Mouse (Mus musculus) gastrocnemius, postnatal 10 days (tissue): ENCODE measurements at regions not wholly inside any gene's neighbourhood (a gene's known extent, or its start where the extent isn't known, plus 50 kb on each side); places are given as distances from the start of the nearest gene placed in this dataset.
A peak's percentile ranks its signal among the peaks of the same experiment; 100 is the strongest.

Experiments used
- DNase-seq: peaks from one replicate; pipeline ENCODE4 v3.0.0; 2021; ENCODE audit warnings: mixed read lengths

- no peak for DNase-seq
Measured at GRCm38 (mm10) chr11:112449632-112450031, 332.4 kb upstream of the Sox9 start.

DNA sequence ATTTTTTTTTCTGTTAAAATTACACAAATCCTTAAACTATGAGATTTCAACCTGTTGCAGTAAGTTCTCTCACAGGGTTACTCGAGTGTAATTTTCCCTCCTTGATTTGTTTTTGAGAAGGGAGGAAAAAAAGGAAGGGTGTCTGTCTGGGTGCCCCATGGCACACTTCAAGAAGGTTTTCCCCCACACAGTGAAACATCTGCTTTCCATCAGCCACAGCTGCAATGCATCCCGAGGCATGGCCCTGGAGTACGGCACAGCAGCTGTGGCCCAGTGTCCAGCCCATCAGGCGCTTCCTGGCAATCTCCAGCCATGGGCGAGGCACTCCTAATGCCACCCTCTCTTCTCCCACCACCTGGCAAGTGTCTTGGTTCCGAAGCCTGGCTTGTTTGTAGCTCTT is 331.8 kb upstream of the Sox9 start:
- no peak for DNase-seq

- DNase-seq: no peak
Measured at GRCm38 (mm10) chr11:112458075-112458474, 323.9 kb upstream of the Sox9 start.

- no peak for DNase-seq
Measured at GRCm38 (mm10) chr11:112463121-112463520, 318.9 kb upstream of the Sox9 start.

- no peak for DNase-seq
Measured at GRCm38 (mm10) chr11:112464386-112464785, 317.6 kb upstream of the Sox9 start.

DNA sequence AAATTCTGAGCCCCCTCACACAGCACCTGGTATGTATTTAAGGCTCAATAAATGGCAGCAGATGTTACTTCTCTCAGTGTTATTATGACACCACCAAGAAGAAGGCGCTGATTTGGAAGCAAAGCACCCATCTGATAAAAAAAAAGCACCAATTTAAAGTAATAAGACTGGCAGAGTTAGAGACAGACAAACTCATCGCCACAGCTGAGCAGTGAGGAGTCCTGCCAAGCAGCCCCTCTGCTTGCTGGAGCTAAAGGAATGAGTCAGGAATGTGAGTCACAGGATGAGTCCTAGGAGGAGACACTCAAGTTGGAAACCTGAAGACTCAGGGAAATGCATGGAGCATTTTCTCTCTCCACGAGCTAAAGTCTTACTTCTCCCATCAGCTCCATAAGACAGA is 311.7 kb upstream of the Sox9 start:
- no peak for DNase-seq

- DNase-seq: no peak
Measured at GRCm38 (mm10) chr11:112473237-112473636, 308.8 kb upstream of the Sox9 start.

DNA sequence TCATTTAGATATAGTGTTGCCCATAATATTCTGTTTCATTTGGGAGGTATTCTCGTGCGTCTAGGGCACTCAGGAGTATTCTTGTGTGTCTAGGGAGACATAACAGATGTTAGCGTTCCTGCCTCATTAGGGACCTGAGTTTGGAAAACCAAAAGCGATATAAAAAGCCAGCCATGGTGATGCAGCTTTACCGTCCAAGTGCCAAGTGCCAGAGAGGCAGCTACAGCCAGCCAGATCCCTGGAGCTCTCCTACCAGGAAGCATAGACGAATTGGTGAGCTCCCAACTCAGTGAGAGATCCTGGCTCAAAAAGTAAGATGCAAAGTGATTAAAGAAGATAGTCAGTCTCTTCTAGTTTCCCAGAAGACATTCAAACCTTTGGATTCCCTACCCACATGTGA is 308.3 kb upstream of the Sox9 start:
- DNase-seq: no peak

- no peak for DNase-seq
Measured at GRCm38 (mm10) chr11:112480360-112480759, 301.7 kb upstream of the Sox9 start.

DNA sequence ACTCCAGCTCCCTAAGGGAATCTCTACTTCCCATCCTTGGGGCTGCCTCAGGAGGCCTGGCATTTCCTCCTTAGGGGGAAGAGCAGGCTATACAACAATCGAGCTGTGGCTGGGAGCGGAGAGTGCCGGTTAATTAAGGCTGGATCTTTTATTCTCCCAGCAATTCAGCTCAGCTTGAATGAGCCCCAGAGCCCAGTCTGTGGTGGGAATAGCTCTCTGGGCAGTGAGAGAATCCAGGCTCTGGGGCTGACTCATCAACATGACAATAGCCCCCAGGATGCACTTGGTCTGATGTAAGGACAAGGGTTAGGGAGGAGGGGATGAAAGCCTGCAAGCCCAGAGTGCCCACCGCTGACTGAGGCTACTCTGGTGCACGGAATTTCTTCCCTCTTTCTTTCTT is 280.2 kb upstream of the Sox9 start:
- no peak for DNase-seq

DNA sequence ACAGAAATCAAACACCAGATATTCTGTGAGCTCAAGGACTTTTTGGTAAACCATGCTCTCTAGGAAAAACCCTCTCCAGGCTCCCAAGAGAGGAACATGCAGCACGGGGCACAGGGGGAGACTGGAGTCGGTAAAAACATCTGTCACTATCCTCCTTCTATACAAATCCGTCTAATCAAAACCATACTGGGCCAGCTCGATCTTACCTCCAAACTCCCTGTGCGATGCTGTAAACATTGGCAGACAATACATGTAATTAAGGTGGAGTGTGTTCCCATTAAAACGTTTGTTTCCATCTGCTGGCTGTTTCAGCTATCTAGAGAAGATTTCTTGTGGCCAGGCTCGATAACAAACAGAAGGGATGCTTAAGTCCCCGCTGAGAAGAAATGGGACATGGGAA is 262.9 kb upstream of the Sox9 start:
- no peak for DNase-seq

- no peak for DNase-seq
Measured at GRCm38 (mm10) chr11:112524983-112525382, 257.0 kb upstream of the Sox9 start.

DNA sequence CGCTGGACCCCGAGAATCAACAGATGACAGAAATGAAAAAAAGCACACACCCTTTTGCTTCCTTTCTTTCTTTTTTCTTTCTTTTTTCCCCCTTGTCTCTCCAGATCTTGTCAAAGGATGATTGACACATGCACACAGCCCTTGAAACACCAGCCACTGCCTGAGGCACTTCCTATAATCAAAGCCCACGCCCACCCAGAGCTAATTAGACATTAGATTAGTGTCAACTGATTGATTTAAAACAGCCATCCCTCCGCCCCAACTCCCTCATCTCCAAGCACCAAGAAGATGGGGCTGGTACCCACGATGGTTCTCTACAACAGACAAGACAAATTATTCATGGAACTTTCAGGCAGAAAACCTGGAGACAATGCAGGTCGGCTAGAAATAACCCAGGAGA is 239.5 kb upstream of the Sox9 start:
- DNase-seq: no peak

DNA sequence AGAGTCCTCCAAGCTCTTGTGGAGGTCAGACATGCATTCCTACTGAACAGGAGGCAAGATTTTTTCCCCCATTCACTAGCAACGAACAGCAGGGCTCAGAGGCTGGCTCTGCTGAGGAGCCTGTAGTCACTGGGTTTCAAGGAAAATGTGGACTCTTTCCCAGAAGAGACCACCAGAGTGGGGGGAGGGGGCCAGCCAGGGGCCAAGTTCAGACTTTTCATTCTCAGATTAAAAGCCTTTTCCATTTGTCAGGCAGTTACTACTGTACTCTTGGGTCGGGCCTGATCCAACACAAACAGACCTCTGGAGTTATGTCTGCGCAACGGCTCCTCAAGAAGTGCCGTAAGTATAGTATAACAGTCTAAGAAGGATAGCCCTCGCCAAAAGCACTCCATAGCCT is 238.6 kb upstream of the Sox9 start:
- DNase-seq: no peak

- DNase-seq: peak; percentile 10
Measured at GRCm38 (mm10) chr11:112545231-112546010, 236.6 kb upstream of the Sox9 start.

DNA sequence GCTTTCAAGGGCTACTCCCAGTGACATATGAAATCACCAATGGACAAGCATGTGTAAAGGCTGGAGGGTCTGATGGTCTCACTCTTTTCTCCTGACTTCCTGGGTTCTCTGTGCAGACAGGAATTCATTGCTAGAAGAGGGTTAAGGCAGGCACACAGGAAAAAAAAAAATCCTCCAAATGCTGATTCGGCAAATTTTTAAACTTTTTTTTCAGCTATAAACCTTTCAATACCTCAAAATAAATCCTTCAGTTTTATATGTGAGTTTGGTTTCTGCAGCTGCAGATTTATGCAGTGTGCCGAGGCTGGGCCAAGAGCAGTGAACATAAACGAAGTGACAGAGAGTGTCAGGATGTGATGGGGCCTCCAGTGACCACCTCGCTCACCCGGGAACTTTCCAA is 235.9 kb upstream of the Sox9 start:
- no peak for DNase-seq

- no peak for DNase-seq
Measured at GRCm38 (mm10) chr11:112552838-112553237, 229.2 kb upstream of the Sox9 start.

DNA sequence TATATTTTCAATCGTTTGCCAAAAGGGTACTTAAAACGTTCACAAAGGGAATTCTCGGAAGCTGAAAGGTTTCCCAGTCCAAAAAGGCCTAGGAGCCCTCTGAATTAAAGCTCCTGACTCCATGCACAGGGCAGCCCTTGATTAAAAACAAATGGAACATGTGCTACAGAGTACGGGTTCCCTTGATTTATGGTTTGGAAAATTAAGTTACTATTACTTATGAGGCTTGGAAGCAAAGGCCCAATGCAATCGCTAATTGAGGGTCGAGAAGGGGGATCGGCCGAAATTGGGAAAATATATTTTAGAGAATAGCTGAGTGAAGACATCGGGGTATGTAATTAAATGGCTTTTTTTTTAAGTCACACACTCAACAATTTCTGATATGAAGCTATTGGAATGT is 219.0 kb upstream of the Sox9 start:
- no peak for DNase-seq

DNA sequence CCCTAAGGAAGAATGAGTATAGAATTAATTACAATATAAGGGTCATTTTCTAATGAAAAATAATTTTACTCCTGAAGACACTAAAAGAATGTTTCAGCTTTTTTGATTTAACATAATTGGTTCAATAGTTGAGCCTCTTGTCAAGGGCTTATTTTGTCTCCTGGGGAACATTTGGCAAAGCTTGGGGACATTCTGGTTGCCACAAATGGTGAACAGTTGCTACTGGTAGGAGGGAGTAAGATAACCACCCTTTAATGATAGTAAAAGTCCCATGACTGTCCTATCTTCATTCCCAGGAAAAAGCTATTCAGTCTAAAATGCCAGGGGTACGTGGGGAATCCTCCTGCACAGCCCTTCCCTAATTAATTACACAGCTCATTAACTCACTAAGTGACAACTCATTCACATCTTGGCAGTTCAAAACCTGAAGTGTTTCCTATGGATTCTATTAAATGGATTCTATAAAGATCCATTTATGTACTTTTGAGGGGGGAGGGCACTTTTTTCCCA is 217.3 kb upstream of the Sox9 start:
- DNase-seq: no peak

DNA sequence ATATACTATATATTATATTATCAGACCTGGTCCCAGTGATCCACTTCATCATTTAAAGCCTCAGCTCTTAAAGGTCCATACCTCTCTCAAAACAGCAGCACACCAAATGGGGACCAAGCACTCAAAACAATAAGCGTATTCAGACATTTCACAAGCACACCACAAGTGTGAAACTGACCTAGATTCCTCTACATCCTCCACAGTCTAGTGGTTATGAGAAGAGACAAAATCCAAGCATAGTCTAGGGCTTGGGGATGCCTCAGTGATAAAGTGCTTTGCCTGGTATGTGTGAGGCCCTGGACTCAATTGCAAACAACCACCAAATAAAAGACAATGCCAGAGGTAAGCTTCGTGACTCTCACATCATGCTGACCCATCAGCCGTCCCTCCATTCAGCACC is 216.0 kb upstream of the Sox9 start:
- no peak for DNase-seq

DNA sequence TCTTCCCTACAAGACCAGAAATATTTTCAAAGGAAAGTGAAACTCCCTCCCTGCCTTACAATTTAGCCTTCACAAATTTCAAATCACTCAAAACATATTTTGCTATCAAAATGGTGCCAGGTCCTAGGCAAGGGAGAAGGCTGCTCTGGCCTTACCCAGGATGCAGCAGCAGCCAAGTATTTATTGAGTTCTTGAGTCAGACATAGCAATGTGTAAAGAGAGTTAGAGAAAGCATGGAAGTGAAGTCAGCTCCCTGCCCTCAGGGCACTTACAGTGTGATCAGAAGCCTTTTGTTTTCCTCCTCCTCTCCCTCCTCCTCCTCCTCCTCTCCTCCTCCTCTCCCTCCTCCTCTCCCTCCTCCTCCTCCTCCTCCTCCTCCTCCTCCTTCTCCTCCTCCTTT is 194.6 kb upstream of the Sox9 start:
- no peak for DNase-seq

DNA sequence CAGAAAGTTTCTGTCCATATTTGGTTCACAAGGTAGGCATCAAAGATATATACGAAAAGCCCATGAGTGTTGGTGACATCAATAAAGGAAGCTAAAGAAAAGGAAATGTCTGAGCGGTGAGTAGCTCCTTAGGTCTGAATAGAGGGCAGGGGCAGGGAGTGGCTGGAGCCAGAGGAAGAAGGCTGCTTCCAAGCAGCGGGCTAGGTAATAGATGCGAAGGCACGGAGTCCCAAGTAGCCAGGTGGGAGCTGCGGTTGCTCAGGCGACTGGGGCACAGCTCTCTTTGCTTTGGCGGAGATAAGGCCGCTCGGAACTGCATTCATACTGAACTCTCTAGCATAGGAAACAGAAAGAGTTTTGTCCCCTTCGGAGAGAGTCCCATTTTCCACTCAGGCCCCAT is 193.9 kb upstream of the Sox9 start:
- no peak for DNase-seq

DNA sequence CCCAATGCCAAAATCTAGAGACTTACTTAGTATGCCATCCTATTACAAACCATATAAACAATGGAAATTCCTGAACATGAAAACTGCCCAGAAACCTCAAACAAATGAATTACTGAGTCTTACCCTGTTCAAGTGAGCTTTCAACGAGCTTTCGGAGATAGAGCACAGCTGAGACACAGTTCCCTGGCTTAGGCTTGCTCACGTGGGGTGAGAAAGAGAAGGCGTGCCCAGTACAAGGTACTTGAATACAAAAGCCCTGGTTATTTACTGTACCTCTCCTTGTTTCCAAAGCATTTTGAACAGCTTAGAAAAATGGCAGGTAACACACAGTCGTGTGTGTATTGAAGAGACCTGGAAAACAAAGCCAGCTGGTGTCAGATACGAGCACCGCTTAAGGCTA is 191.8 kb upstream of the Sox9 start:
- DNase-seq: no peak

- DNase-seq: no peak
Measured at GRCm38 (mm10) chr11:112592411-112593020, 189.5 kb upstream of the Sox9 start.
